Mouse (Mus musculus): Measurements from ENCODE around the gene Zbtb7b.

DNA sequence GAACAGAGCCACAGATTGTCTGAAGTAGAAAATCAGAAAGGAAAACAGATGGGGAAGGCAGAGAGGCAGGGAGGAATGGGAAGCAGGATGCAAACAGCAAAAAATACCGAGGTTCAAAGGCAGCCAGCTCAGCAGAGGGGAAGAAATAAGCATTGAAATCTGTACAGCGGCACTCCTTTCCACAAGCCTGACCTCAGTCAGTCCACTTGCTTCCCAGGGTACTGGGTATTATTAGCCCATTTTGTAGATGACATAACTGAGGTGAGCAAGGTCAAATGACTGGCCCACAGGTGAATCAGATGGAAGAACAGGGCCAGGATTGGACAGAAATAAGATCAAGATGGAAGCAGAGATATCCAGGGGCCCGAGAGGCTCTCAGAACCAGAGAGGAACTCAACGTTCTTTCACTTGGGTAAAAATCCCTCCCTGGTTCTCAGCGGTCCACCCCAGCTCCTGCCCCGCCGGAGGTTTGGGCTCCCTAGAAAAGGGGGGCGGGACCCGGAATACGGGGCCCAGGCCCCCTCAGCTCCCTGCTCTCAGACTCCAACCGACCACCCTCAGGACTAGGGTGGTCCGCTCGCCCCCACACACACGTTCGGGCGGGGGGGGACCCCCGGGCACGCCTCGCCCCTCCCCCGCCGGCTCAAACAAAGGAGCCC lies 57.4 kb downstream of the Zbtb7b start:
- TF ChIP-seq POLR2A (IDR thresholded peaks at IDR 0.05; ENCODE audit: borderline replicate concordance, low read depth, low read length) (no peak), CTCF (IDR thresholded peaks at IDR 0.05; ENCODE audit: low read depth, low read length) (no peak)

Measured in bone marrow macrophage, adult 2 months (primary cell).